In genomic region chr7:123425134-123425757, GRCm38 (mm10) we compare ENCODE assay signal across 26 mouse cellular contexts. TPM values are rescaled to one million over a fixed set of nuclear protein-coding genes. Genes with fewer than 3 reads are reported as not detected.
DNase-seq lines count a peak whose midpoint lies in the region; ATAC-seq and TF ChIP-seq lines count a peak whose summit lies in the region.
"Had no signal": no experiment of that assay in that cellular context is flagged by ENCODE, and none has a peak within 500 bp of the region (broad histone marks: within the 10 kb centered on the region; RNA-seq: fewer than 3 reads in every experiment).

No protein-coding gene starts in this region.

- peaks cover 49% of the 10 kb centered on the region for H3K36me3 ChIP-seq in heart, embryonic 12.5 days

- peaks cover 11% of the 10 kb centered on the region for H3K4me1 ChIP-seq in cerebellum, adult 2 months (ENCODE audit: control insufficient read depth, insufficient read depth, low read length)
- H3K4me1 ChIP-seq in heart, embryonic 12.5 days (replicated peaks) = peaks cover 14% of the 10 kb centered on the region
- H3K4me1 ChIP-seq: embryonic facial prominence, embryonic 12.5 days; hindbrain, embryonic 15.5 days; limb, embryonic 12.5 days; midbrain, embryonic 10.5 days had no signal

- DNase-seq in cerebellum, adult 2 months = peak; percentile 10 to 34
- no peak for DNase-seq in cerebellum, adult 9-11 months
- DNase-seq in heart, postnatal 14 days = no peak
- peak; percentile 45 for DNase-seq in Muller cell, postnatal 12 days (ENCODE audit: inconsistent ontology term)
- peak; percentile 63 to 64 for DNase-seq in kidney, adult 8-10 months
- DNase-seq in thymus, postnatal 36 days = no peak
- DNase-seq in left cerebral cortex, postnatal 25 days (ENCODE audit: low spot score in 2 of 2) = no peak
- DNase-seq: adrenal gland, postnatal 14 days; cerebellum, adult 11 months; gastrocnemius, postnatal 25 days; liver, postnatal 0 days; thymus, postnatal 14 days had no signal

- no peak for TF ChIP-seq POLR2A in cerebellum, adult 2 months (IDR thresholded peaks at IDR 0.05; ENCODE audit: borderline replicate concordance, insufficient read depth, low read length)

- TF ChIP-seq CTCF in cerebellum, adult 2 months (IDR thresholded peaks at IDR 0.05; ENCODE audit: borderline replicate concordance, insufficient read depth, low read depth, low read length) = no peak

- no peaks in the 10 kb centered on the region for H3K9me3 ChIP-seq in heart, embryonic 12.5 days (replicated peaks)
- H3K9me3 ChIP-seq: embryonic facial prominence, embryonic 12.5 days; hindbrain, embryonic 15.5 days; limb, embryonic 12.5 days; midbrain, embryonic 10.5 days had no signal

- H3K4me2 ChIP-seq in heart, embryonic 12.5 days = no peak overlapping the region
- H3K4me2 ChIP-seq: embryonic facial prominence, embryonic 12.5 days; hindbrain, embryonic 15.5 days; limb, embryonic 12.5 days; liver, embryonic 11.5 days had no signal

- 67% methylated on average over 6 of the region's 6 CpGs for WGBS in cerebellum, adult 2 months
- 65% methylated on average over 6 of the region's 6 CpGs for WGBS in heart, embryonic 12.5 days

- no peaks in the 10 kb centered on the region for H3K27me3 ChIP-seq in cerebellum, adult 2 months (ENCODE audit: control insufficient read depth, insufficient read depth, low read length)
- H3K27me3 ChIP-seq in heart, embryonic 12.5 days (replicated peaks) = no peaks in the 10 kb centered on the region
- H3K27me3 ChIP-seq: embryonic facial prominence, embryonic 12.5 days; hindbrain, embryonic 15.5 days; limb, embryonic 12.5 days had no signal

- peak; percentile 79 for ATAC-seq in heart, embryonic 12.5 days (ENCODE audit: insufficient number of reproducible peaks, low FRiP score)
- ATAC-seq: liver, postnatal 0 days; lung, postnatal 0 days had no signal

- H3K27ac ChIP-seq in cerebellum, adult 2 months (ENCODE audit: insufficient read depth, low read length) = no peak overlapping the region
- peak overlapping the region; percentile 76 for H3K27ac ChIP-seq in heart, embryonic 12.5 days (ENCODE audit: poor library complexity, severe bottlenecking)
- H3K27ac ChIP-seq: embryonic facial prominence, embryonic 12.5 days; hindbrain, embryonic 15.5 days; limb, embryonic 12.5 days; midbrain, embryonic 10.5 days had no signal

- H3K9ac ChIP-seq in heart, embryonic 12.5 days = no peak overlapping the region
- H3K9ac ChIP-seq: embryonic facial prominence, embryonic 12.5 days; hindbrain, embryonic 15.5 days; limb, embryonic 12.5 days; liver, postnatal 0 days had no signal

- H3K4me3 ChIP-seq in cerebellum, adult 2 months (replicated peaks; ENCODE audit: insufficient read depth, low read depth, low read length) = no peak overlapping the region
- no peak overlapping the region for H3K4me3 ChIP-seq in heart, embryonic 12.5 days
- H3K4me3 ChIP-seq: embryonic facial prominence, embryonic 12.5 days; hindbrain, embryonic 15.5 days; limb, embryonic 12.5 days; midbrain, embryonic 10.5 days had no signal

- intact Hi-C loops in heart, postnatal 14 days (cut with DNase I) = no loop called here
- intact Hi-C loops in left cerebral cortex, postnatal 25 days (cut with DNase I) = no loop called here

RNA-seq across cellular contexts. Expression of gene Aqp8, which starts 36.8 kb away (rescaled TPM):
- polyA plus RNA-seq in cerebellum, adult 2 months (2012; rRNA removed) = 0.13 and 0.27 TPM in 2 replicates
- 2.0 and 2.1 TPM in 2 replicates for polyA plus RNA-seq in heart, embryonic 12.5 days (2016; fragmentation: Nextera tagmentation; extraction: Ambion mirVana)
- total RNA-seq in heart, postnatal 14 days (2021) = 1 to 10 TPM in 1 of 2 experiments, under 1 TPM in 1; 0.98 to 2.0 TPM
- total RNA-seq in left cerebral cortex, postnatal 25 days (2021) = not detected
- total RNA-seq: gastrocnemius, postnatal 25 days; hematopoietic stem cell, adult 5-6 weeks; layer of hippocampus, postnatal 10 days; left cerebral cortex, adult 8-10 months; midbrain, postnatal 0 days had no signal
- polyA plus RNA-seq: brain, embryonic 14.5 days; hindbrain, embryonic 15.5 days; large intestine, adult 2 months; lung, postnatal 0 days; midbrain, postnatal 0 days; neural tube, embryonic 14.5 days had no signal

RNA-seq across cellular contexts. Expression of gene Arhgap17, which starts 55.5 kb away (rescaled TPM):
- 21.2 and 24.7 TPM in 2 replicates for polyA plus RNA-seq in cerebellum, adult 2 months (2012; rRNA removed)
- 23.0 and 25.4 TPM in 2 replicates for polyA plus RNA-seq in heart, embryonic 12.5 days (2016; fragmentation: Nextera tagmentation; extraction: Ambion mirVana)
- total RNA-seq in heart, postnatal 14 days (2021) = 10 to 100 TPM; 17.6 to 25.0 TPM
- 10 to 100 TPM; 13.6 to 16.8 TPM for total RNA-seq in left cerebral cortex, postnatal 25 days (2021)

RNA-seq across cellular contexts. Expression of gene Lcmt1, which starts 55.7 kb away (rescaled TPM):
- 77.0 and 81.3 TPM in 2 replicates for polyA plus RNA-seq in cerebellum, adult 2 months (2012; rRNA removed)
- polyA plus RNA-seq in heart, embryonic 12.5 days (2016; fragmentation: Nextera tagmentation; extraction: Ambion mirVana) = 37.5 and 38.5 TPM in 2 replicates
- total RNA-seq in heart, postnatal 14 days (2021) = 10 to 100 TPM; 25.0 to 25.3 TPM
- 10 to 100 TPM; 85.3 to 87.8 TPM for total RNA-seq in left cerebral cortex, postnatal 25 days (2021)

Comparison
In these comparisons a context has a peak if more than half of its experiments do, and no peak if none do; other contexts are left out.
1. DNase-seq: peak in cerebellum, adult 2 months (2 of 2), Muller cell, postnatal 12 days (single experiment) and kidney, adult 8-10 months (2 of 2); none in cerebellum, adult 9-11 months (single experiment), heart, postnatal 14 days (0 of 2), thymus, postnatal 36 days (0 of 2) and left cerebral cortex, postnatal 25 days (0 of 2).